Mouse (Mus musculus): ENCODE data around the gene Rasgef1c. TPM values are rescaled to one million over a fixed set of nuclear protein-coding genes. Genes with fewer than 3 reads are reported as not detected.

The Rasgef1c gene
- 23.3 TPM for polyA plus RNA-seq (2015; fragmentation: Illumina TruSeq; extraction: RNeasy Lipid Tissue Mini Kit (QIAGEN cat#74804); ENCODE audit: low read depth, low replicate concordance)

GRCm38 (mm10) chr11:49901659-49902458 is at the start of gene Rasgef1c:
TSS of gene Rasgef1c (plus strand) at chr11:49901835.

GRCm38 (mm10) chr11:50024833-50025720 is 123.4 kb downstream of the Rasgef1c start, which contains the start of gene Rnf130:
TSS of gene Rnf130 (plus strand) at chr11:50025346.

Other genes starting within 250 kb of the Rasgef1c start
- gene Scgb3a1, start 238.2 kb upstream of the Rasgef1c start, polyA plus RNA-seq (2015; fragmentation: Illumina TruSeq; extraction: RNeasy Lipid Tissue Mini Kit (QIAGEN cat#74804); ENCODE audit: low read depth, low replicate concordance): not detected
- 31.2 TPM for gene Cnot6, start 189.1 kb upstream of the Rasgef1c start, polyA plus RNA-seq (2015; fragmentation: Illumina TruSeq; extraction: RNeasy Lipid Tissue Mini Kit (QIAGEN cat#74804); ENCODE audit: low read depth, low replicate concordance)
- 4.7 TPM for gene Gfpt2, start 107.7 kb upstream of the Rasgef1c start, polyA plus RNA-seq (2015; fragmentation: Illumina TruSeq; extraction: RNeasy Lipid Tissue Mini Kit (QIAGEN cat#74804); ENCODE audit: low read depth, low replicate concordance)
- 155 TPM for gene Mapk9, start 55.1 kb upstream of the Rasgef1c start, polyA plus RNA-seq (2015; fragmentation: Illumina TruSeq; extraction: RNeasy Lipid Tissue Mini Kit (QIAGEN cat#74804); ENCODE audit: low read depth, low replicate concordance)
- 82.4 TPM for gene Rnf130, start 123.5 kb downstream of the Rasgef1c start, polyA plus RNA-seq (2015; fragmentation: Illumina TruSeq; extraction: RNeasy Lipid Tissue Mini Kit (QIAGEN cat#74804); ENCODE audit: low read depth, low replicate concordance)
- 93.4 TPM for gene Tbc1d9b, start 229.6 kb downstream of the Rasgef1c start, polyA plus RNA-seq (2015; fragmentation: Illumina TruSeq; extraction: RNeasy Lipid Tissue Mini Kit (QIAGEN cat#74804); ENCODE audit: low read depth, low replicate concordance)

Measured in brain, adult 10 weeks (tissue).